Mouse (Mus musculus) limb, embryonic 14.5 days (tissue): ENCODE data around the gene Prkcb. TPM values are rescaled to one million over a fixed set of nuclear protein-coding genes. Genes with fewer than 3 reads are reported as not detected.

Experiments used
- ATAC-seq: fragments of 200-750 bp; cut with Nextera tagmentation; 2 replicates; pipeline ENCODE4 v1.8.0; 2017; ENCODE audit warnings: low read depth, moderate number of reproducible peaks, moderate TSS enrichment; ENCODE audit not compliant: low FRiP score
- DNase-seq: peaks from one replicate; pipeline ENCODE4 v3.0.0-alpha.2; 2015; ENCODE audit warnings: low spot score
- H3K27ac ChIP-seq: fragments of 300-500 bp; sonication (generic); replicated peaks from 2 replicates; pipeline ENCODE4 v1.5.1; 2014; ENCODE audit warnings: low read depth, mild to moderate bottlenecking, low read length, moderate library complexity, mixed read lengths
- H3K27me3 ChIP-seq: fragments of 300-500 bp; sonication (generic); 2 replicates; pipeline ENCODE4 v1.6.1; 2014; ENCODE audit warnings: low read length, mixed read lengths; ENCODE audit not compliant: control insufficient read depth, insufficient read depth
- H3K36me3 ChIP-seq: fragments of 300-500 bp; sonication (generic); 2 replicates; pipeline ENCODE4 v1.6.1; 2014; ENCODE audit warnings: mild to moderate bottlenecking, low read length, moderate library complexity, mixed read lengths; ENCODE audit not compliant: control insufficient read depth, insufficient read depth
- H3K4me1 ChIP-seq: fragments of 300-500 bp; sonication (generic); 2 replicates; pipeline ENCODE4 v1.6.1; 2014; ENCODE audit warnings: antibody characterized with exemption, low read length, mixed read lengths; ENCODE audit not compliant: control insufficient read depth, insufficient read depth
- H3K4me2 ChIP-seq: fragments of 300-500 bp; sonication (generic); replicated peaks from 2 replicates; pipeline ENCODE4 v1.6.1; 2014; ENCODE audit warnings: low read depth, mild to moderate bottlenecking, low read length, moderate library complexity; ENCODE audit not compliant: severe bottlenecking
- H3K4me3 ChIP-seq: fragments of 300-500 bp; sonication (generic); replicated peaks from 2 replicates; pipeline ENCODE4 v1.5.1; 2014; ENCODE audit warnings: low read length
- H3K9ac ChIP-seq: fragments of 300-500 bp; sonication (generic); 2 replicates; pipeline ENCODE4 v1.6.1; 2014; ENCODE audit warnings: mild to moderate bottlenecking, low read depth, low read length, moderate library complexity; ENCODE audit not compliant: severe bottlenecking
- H3K9me3 ChIP-seq: fragments of 300-500 bp; sonication (generic); 2 replicates; pipeline ENCODE4 v1.6.1; 2016; ENCODE audit warnings: low read length; ENCODE audit not compliant: control insufficient read depth
- POLR2A ChIP-seq: fragments of 200-500 bp; IDR thresholded peaks from 2 replicates; pipeline ENCODE4 v1.8.0; 2012; ENCODE audit warnings: inconsistent platforms, mild to moderate bottlenecking, moderate library complexity, borderline replicate concordance; ENCODE audit not compliant: insufficient read depth, insufficient read length; ENCODE audit errors: extremely low read depth
- WGBS: fragments of 180-500 bp; shearing (Covaris S2); extraction: QIAGEN DNeasy Blood & Tissue Kit; methylation state at CpG from one replicate; pipeline ENCODE4 v1.1.7; 2014; 5-methylcytosine and 5-hydroxymethylcytosine counted together
- polyA plus RNA-seq, 2 experiments: library from polyadenylated mRNA; depleted of rRNA in 1 of 2; stranded (reverse) in 1 of 2; unstranded in 1 of 2; fragments of >200 nt; fragmentation: Nextera tagmentation in 1 of 2; extraction: Ambion mirVana in 1 of 2; gene quantifications; 2 replicates each; pipeline versions ENCODE4 v1.2.1 to v1.2.3; 2012 to 2014

The Prkcb gene
- polyA plus RNA-seq, 2 experiments = 6.2 to 10.3 TPM

DNA sequence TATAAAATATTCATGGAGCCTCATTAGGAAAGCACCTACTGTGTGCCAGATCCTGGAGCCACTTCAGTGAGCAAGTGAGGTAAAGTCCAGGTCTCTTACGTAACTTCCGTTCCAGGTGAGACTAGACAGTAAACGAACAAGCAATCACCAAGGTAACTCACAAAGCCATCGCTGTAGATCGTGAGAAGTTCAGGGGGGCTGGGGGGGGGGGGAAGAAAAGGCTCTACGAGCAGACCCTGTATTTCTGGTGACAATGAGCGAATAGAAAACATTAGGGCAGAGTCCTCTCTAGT lies 22.1 kb downstream of the Prkcb start:
- Histone ChIP-seq H3K4me3 (no peak overlapping the region), H3K27ac (no peak overlapping the region), H3K9ac (no peak overlapping the region), H3K27me3 (no peaks in the 10 kb centered on the region), H3K4me1 (peaks cover 10% of the 10 kb centered on the region), H3K4me2 (no peak overlapping the region), H3K36me3 (no peaks in the 10 kb centered on the region), H3K9me3 (no peaks in the 10 kb centered on the region)
- DNase-seq (no peak), ATAC-seq (no peak)
- TF ChIP-seq POLR2A = no peak
- 83% methylated on average over 6 of the region's 7 CpGs for WGBS

DNA sequence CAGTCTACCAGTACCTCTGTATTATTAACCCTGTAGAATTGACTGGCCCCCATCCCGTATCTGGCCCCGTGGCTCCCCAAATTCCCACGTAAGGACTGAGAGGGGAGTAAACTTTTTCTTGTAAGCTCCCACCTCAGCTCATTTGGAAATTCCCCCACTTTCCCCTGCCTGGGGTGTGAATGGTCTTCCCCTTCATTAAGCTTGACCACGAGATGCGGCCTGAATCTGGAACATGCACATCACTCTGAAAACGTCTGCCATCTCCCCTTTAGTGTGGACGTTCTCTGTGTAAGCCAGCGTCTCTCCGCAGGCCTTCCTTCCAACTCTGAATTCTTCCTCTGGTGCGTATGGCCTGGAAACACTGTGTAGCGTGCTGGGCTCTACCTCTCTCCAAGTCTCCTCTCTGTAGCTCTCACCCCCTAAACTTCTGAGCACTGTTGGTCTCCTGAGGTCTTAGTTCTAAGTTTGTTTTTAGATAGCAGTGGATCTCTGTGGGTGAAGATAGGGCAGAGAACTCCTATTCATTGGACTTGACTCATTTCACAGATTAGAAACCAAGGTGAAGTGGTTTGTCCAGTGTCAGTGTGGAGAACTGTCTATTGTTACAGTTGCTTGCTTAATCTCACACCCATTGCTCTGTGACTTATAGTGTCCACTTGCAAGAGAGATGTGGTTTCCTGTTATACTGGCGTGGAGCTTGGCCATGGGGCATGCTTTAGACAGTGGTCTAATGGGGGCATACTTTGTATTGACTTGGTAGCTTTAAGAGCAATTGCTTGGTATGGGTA lies 25.3 kb downstream of the Prkcb start:
- 89% methylated on average over 12 of the region's 12 CpGs for WGBS
- Histone ChIP-seq H3K27me3 (no peaks in the 10 kb centered on the region), H3K4me1 (peaks cover 10% of the 10 kb centered on the region), H3K4me2 (no peak overlapping the region), H3K4me3 (no peak overlapping the region), H3K9me3 (no peaks in the 10 kb centered on the region), H3K27ac (no peak overlapping the region), H3K9ac (no peak overlapping the region), H3K36me3 (no peaks in the 10 kb centered on the region)
- no peak for ATAC-seq
- no peak for DNase-seq
- no peak for TF ChIP-seq POLR2A

DNA sequence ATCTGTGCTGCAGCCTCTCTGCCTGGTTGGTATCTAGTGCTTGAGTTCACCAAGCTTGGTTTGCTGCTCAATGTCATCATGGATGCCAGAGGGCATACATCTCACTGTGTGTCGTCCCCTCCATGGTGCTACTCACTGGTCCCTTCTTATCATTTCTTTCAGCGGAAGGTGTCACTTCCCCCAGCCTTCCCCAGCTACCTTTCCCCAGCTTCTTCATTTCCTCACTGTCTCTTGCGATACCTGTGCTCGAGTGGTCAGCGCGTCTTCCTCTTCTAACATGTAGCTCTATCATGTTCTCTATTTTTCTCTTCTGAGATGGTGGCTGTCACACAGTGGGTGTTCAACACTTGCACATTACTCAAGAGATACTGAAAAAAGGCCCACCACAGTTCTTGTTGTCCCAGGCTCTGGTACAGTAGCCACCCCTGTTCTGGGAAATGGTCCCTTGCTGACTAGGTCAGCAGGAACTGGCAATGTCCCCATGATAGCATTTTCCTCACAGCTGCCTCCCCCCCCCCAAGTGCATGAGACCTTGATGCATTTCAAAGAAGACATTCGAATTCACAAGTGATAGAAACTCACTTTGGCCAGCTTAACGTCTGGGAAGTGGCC lies 27.3 kb downstream of the Prkcb start:
- no peak for ATAC-seq

DNA sequence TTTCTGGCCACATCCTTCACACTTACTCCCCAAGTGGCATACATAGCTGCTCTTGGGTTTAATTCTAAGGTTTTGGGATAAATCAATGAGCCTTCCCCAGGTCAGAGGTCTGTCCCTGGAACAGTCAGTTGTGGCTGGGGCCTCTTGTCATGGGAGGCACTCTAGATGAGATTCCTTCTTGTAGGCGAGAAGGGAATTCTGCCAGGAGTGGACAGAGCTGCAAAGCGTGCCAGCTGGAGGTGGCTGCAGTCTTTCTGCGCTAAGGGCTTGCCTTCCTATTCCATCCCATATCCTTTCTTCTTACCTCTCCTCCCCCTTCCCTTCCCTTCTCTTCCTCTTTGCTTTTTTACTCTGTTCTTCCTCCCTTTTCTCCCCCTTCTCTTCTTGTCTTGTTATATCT lies 28.1 kb downstream of the Prkcb start:
- no peak for ATAC-seq
- WGBS = 69% methylated on average over 3 of the region's 3 CpGs
- H3K4me3 ChIP-seq = no peak overlapping the region

More for the DNA sequence above, 27.3 kb downstream of the Prkcb start:
- Histone ChIP-seq H3K4me3 (no peak overlapping the region), H3K4me1 (peaks cover 10% of the 10 kb centered on the region), H3K36me3 (no peaks in the 10 kb centered on the region), H3K9me3 (no peaks in the 10 kb centered on the region), H3K9ac (no peak overlapping the region), H3K27ac (no peak overlapping the region), H3K4me2 (no peak overlapping the region), H3K27me3 (no peaks in the 10 kb centered on the region)
- TF ChIP-seq POLR2A = no peak
- DNase-seq = no peak
- WGBS = 78% methylated on average over 8 of the region's 8 CpGs

DNA sequence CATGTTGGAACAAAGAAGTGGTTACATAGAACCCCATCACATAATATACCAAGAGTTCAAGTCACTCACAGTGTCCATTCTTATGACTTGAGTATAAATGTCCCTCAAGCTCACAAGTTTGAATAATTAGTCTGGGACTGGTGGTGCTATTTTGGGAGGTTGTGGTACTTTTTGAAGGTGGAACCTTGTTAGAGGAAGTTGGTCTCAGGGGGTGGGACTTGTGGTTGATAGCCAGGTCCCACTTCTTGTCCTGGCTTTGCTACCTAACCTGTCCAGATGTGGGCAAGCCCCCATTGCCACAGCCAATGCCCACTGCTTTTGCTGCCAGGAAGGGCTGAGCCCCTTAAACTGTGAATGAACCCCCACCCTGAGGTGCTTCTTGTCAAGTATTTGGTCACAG lies 28.9 kb downstream of the Prkcb start:
- TF ChIP-seq POLR2A = no peak
- ATAC-seq (no peak), DNase-seq (no peak)
- no peak overlapping the region for H3K4me2 ChIP-seq
- H3K4me3 ChIP-seq = no peak overlapping the region
- no peaks in the 10 kb centered on the region for H3K4me1 ChIP-seq
- no peaks in the 10 kb centered on the region for H3K27me3 ChIP-seq
- no peak overlapping the region for H3K27ac ChIP-seq
- H3K9me3 ChIP-seq = no peaks in the 10 kb centered on the region
- no peaks in the 10 kb centered on the region for H3K36me3 ChIP-seq
- H3K9ac ChIP-seq = no peak overlapping the region

More for the DNA sequence above, 28.1 kb downstream of the Prkcb start:
- Histone ChIP-seq H3K4me2 (no peak overlapping the region), H3K27ac (no peak overlapping the region), H3K9ac (no peak overlapping the region), H3K36me3 (no peaks in the 10 kb centered on the region), H3K4me1 (peaks cover 5% of the 10 kb centered on the region), H3K9me3 (no peaks in the 10 kb centered on the region), H3K27me3 (no peaks in the 10 kb centered on the region)
- no peak for TF ChIP-seq POLR2A
- no peak for DNase-seq
